In genomic region chr10:119123517-119123916, GRCm38 (mm10) we compare ENCODE assay signal across 15 mouse cellular contexts.
"Had no signal": no experiment of that assay in that cellular context is flagged by ENCODE, and none has a peak within 500 bp of the region (broad histone marks: within the 10 kb centered on the region; RNA-seq: fewer than 3 reads in every experiment).

No protein-coding gene starts in this region.

- H3K36me3 ChIP-seq: limb, embryonic 13.5 days; neural tube, embryonic 15.5 days; stomach, embryonic 15.5 days had no signal

- H3K9me3 ChIP-seq: limb, embryonic 13.5 days; neural tube, embryonic 15.5 days; stomach, embryonic 15.5 days had no signal

- H3K27ac ChIP-seq: kidney, postnatal 0 days; layer of hippocampus, adult 2 months; limb, embryonic 13.5 days; liver, embryonic 14.5 days; neural tube, embryonic 15.5 days; stomach, embryonic 15.5 days had no signal

- H3K4me2 ChIP-seq: limb, embryonic 13.5 days; neural tube, embryonic 15.5 days; stomach, embryonic 15.5 days had no signal

- H3K27me3 ChIP-seq: limb, embryonic 13.5 days; neural tube, embryonic 15.5 days; stomach, embryonic 15.5 days had no signal

- ATAC-seq: inflammation-experienced regulatory T-cells, adult 6 months; intestine, postnatal 0 days had no signal

- H3K9ac ChIP-seq: limb, embryonic 13.5 days; liver, embryonic 14.5 days; neural tube, embryonic 15.5 days; stomach, embryonic 15.5 days had no signal

- H3K4me3 ChIP-seq: layer of hippocampus, adult 2 months; limb, embryonic 13.5 days; neural tube, embryonic 15.5 days; stomach, embryonic 15.5 days had no signal

- H3K4me1 ChIP-seq: limb, embryonic 13.5 days; neural tube, embryonic 15.5 days; stomach, embryonic 15.5 days had no signal

- DNase-seq: kidney, adult 8-10 months; kidney, postnatal 36 days; left cerebral cortex, postnatal 4 days; lung, adult 18-20 months; right cerebral cortex, postnatal 14 days; thymus, adult 2 months; thymus, postnatal 25 days had no signal
